Mouse (Mus musculus) fibroblast of lung, adult 2 months (primary cell): ENCODE data around the gene Dnttip1.

Source experiments
- DNase-seq: peaks from one replicate; pipeline ENCODE4 v3.0.0-alpha.2; 2011; ENCODE audit warnings: low read depth

Gene Dnttip1

GRCm38 (mm10) chr2:164754800-164755199 lies 9.0 kb downstream of the Dnttip1 start:
- no peak for DNase-seq

- no peak for DNase-seq
Observed at GRCm38 (mm10) chr2:164757841-164758240, 12.1 kb downstream of the Dnttip1 start.

DNA sequence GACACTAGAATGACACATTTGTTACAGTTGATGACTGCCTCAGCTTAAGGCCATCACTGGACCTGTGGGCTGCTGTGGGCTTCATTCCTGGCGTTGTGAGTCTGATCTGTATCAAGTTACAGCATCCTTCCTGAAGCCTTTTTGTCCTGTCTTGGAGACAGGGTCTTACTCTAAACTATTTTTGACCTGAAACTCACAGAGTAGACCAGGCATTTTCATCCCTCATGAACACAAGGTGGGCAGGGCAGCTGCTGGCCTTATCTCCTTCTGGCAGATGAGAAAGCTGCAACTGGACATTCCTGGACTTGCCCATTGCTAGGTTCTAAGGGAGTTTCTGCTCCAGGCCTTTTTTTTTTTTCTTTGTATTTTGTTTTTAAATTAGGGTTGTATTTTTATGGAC lies 12.9 kb downstream of the Dnttip1 start:
- no peak for DNase-seq

GRCm38 (mm10) chr2:164760059-164760833 lies 14.5 kb downstream of the Dnttip1 start:
- no peak for DNase-seq

GRCm38 (mm10) chr2:164761502-164761901 lies 15.7 kb downstream of the Dnttip1 start:
- DNase-seq, result no peak

- no peak for DNase-seq
Observed at GRCm38 (mm10) chr2:164761971-164762370, 16.2 kb downstream of the Dnttip1 start.

GRCm38 (mm10) chr2:164762593-164762992 lies 16.8 kb downstream of the Dnttip1 start:
- no peak for DNase-seq

DNA sequence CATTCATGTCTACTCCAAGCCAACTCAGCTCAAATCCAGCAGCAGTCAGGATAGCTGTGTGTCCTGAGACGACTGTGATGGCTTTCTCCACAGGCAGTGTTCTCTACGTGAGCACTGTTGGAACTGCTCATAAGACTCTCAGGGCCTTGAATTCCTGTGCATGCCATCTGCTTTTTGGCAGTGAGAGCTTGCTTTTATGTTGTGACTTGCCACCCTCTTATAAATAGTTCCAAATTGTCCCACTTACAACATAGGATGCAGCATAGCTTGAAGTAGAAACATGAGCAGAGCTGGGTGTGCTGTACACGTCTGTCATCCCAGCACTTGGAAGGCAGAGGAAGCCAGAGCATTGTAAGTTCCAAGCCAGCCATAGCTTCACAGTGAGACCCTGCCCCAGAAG lies 20.1 kb downstream of the Dnttip1 start:
- no peak for DNase-seq

GRCm38 (mm10) chr2:164767812-164768540 lies 22.2 kb downstream of the Dnttip1 start:
- DNase-seq, result no peak

- peak; percentile 97 for DNase-seq
Observed at GRCm38 (mm10) chr2:164769258-164770037, 23.7 kb downstream of the Dnttip1 start, which contains the start of gene Ube2c. Gene Ube2c (plus strand): TSS chr2:164769898.

DNA sequence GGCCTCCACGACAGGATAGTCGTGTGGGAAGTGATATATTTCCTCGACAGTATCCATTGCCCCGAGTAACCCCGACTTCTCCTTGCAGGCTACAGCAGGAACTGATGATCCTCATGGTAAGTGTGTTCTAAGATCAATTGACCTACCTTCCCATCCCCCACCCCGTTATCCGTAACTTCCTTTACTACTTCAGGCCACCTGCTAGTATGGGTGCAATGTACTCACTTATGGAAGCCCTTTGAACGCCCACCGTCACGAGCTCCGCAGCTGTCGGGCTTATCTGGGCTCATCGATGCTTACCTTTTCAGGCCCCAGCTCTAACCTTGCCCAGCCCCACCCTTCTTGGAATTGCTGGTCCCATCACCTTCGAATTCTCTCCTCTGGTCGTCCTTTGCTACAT lies 24.5 kb downstream of the Dnttip1 start:
- no peak for DNase-seq

- DNase-seq, result no peak
Observed at GRCm38 (mm10) chr2:164771123-164771522, 25.3 kb downstream of the Dnttip1 start.

DNA sequence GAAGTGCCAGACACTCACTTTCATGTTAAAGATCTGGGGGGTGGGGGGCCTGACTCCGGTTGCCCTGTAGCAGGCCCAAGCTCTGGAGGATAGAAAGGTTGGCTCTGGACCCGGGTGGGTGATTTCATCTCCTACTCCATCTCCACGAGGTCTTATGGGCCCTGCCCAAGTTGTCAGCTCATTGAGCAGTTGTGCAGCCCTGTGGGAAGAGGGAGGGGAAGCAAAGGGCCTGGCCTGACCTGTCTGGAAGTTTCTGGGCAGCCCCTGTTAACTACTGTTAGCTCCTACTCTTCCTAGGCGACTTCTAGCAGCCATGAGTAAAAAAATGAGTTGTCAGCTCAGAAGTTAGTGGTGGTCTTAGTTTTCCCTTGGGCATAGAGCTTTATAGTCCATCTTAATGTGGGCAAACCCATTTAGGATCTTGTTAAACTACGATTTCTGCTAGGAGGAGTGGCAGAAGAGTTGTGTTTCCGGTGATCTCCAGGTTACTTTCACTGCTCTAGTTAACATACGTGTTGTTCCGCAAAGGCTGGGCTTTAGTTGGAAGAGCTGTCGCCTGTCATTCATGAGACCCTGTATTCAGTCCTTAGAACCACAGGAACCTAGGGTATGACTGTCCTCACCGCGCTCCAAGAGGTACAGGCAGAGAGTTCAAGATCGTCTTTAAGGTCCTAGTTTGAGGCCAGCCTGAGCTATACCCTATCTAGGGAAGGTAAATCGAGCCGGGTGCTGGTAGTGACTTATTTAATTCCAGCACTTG lies 27.6 kb downstream of the Dnttip1 start:
- no peak for DNase-seq

DNA sequence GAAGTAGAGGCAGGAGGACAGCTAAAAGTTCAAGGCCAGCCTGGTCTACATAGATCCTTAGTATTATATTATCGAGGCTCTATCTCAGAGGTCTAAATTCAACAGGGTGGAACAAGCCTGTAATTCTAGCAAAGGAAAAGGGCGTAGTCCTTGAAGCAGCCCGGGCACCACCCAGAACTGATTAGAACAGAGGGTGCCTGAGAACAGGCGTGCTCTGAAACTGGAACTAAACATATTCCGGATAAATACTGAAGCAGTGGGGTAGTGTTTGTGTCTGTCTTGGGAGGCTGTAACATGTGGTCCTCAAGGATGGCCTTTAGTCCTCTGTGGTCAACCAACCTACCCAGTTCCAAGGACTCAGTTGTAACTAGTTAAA lies 28.2 kb downstream of the Dnttip1 start:
- no peak for DNase-seq

DNA sequence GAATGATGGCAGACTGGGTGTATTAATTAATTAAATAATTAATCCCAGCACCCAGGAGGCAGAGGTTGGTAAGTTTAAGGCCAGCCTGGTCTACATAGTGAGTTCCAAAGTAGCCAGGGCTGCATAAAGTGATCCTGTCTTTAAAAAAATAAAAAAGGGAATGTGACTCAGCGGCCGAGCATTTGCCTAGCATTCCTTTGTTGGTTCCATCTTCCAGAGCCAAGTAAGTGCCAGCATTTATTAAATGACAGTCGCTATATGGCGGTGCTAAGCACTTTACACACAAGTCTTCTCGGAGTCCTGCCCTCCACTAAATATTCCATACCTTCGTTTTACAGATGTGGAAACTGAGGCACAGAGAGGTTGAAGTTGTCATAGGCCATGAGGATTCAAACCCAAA lies 30.3 kb downstream of the Dnttip1 start:
- no peak for DNase-seq

DNA sequence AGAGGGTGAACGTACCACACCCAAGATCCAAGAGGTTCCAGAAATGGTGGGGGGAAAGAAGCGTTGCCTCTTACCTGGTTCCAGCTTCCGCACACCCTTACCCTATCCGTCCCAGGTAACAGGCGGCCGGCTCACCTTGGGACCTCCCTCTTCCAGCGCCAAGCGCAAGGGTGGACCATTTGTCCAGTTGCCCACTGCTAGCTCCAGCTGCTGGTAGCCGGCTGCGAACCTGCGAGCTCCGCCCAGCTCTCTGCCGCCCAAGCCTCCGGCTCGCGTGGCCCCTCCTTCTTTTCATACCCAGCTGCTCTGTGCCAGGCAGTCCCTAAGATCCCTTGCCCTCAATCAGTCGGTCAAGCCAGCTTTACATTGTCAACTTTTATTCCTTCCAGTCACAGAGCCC lies 31.0 kb downstream of the Dnttip1 start:
- DNase-seq, result no peak

DNA sequence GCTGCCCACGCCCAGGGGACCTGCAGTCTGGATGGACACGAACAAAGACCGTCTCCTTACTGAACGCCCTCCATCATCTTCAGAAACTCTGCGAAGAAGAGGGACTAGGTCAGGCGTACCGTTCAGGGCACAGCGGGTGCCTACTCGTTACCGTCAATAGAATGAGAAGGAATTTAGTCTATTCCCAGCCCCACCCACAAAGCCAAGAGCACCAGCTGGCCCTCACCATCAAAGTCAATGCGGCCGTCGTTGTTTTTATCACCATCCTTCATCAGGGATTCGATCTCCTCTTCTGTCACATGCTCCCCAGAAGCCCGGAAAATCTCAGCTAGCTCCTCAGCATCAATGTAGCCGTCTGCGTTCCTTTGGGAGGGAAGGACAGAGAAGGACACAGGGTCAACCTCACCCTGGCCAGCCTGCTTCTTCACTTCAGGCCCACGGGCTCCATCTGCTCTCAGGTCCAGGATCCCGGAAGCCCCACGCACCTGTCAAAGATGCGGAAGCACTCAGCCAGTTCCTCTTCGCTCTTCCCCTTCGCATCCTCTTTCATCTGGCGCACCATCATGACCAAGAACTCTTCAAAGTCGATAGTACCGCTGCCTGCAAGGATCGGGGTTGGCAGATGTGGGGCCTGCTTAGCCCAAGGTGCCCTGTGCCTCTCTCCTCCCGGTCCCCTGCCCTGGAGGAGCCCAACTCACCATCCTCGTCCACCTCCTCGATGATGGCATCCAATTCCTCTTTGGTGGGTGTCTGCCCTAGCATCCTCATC lies 31.6 kb downstream of the Dnttip1 start:
- DNase-seq, result no peak

DNA sequence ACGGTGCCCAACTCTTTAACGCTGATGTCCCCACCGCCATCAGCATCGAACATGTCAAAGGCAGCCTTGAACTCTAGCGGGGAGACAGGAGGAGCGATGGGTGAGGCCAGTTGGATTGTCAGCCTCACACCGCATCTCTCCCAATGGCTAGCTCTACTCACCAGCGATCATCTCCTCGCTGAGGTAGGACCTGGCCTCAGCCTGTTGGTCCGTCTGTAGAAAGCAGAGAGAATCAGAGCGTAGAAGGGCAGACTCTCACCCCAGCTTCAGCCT lies 32.2 kb downstream of the Dnttip1 start:
- no peak for DNase-seq

GRCm38 (mm10) chr2:164778809-164779208 lies 33.0 kb downstream of the Dnttip1 start:
- DNase-seq, result no peak

DNA sequence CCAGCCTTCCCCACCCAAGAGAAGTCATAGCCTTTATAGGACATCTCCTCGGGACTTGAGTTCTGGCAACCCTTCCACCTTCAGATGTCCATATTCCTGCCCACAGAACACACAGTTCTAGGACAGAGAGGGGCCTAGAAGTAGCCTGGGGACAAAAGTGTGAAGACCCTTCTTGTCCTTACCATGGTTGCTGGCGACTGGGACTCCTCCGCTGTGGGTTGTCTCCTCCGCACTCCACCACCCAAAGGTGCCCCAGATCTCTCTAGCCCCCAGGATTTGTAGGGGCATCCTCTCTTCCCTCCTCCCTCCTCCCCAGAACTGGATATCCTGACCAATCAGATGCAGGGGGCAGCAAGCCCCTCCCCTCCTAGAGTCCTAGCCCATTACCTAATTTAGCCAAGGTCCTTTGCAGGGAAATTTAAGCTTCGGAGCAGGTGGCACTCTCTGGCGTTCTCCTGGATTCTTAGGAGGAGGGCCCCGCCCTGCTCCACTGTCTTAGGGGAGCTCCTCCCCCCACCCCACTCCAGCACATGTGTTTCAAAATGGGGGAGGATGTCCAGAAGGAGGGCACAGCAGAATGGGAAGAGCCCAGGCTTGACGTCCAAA lies 33.8 kb downstream of the Dnttip1 start, which contains the start of gene Tnnc2:
Tnnc2 (minus strand) TSS at position 487 of the 606 bp plus-strand sequence.
- DNase-seq, result no peak

DNA sequence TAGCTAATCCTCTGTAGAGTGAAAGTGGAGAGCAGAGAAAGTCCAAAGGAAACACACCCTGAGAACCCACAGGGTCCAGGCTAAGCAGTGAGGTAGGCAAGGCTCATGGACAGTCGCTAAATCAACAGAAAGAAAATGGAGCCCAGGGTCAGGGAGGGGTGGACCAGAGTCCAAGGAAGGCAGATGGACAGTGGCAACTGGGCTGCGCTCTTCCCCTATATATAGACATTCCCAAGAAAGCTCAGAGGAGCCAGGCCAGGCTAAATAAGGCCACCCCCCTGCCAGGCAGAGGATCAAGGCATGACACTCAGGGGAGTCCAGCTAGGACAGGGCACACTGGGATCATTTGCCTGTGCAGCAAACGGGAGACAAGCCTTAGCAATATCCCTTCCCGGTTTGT lies 36.1 kb downstream of the Dnttip1 start:
- no peak for DNase-seq
